ENCODE assay signal across 8 mouse cellular contexts in genomic region chr6:87849780-87850154, GRCm38 (mm10). TPM values are rescaled to one million over a fixed set of nuclear protein-coding genes. Genes with fewer than 3 reads are reported as not detected.
DNase-seq lines count a peak whose midpoint lies in the region; ATAC-seq and TF ChIP-seq lines count a peak whose summit lies in the region.

No protein-coding gene starts in this region.

- no peak for DNase-seq in heart, adult 18-20 months
- DNase-seq in G1E (ENCODE audit: low spot score) = no peak
- peak in 1 of 3 experiments; percentile 43 for DNase-seq in liver, embryonic 14.5 days (ENCODE audit: low read depth in 3 of 3, low spot score in 3 of 3)
- no peak for DNase-seq in adrenal gland, adult 18-20 months (ENCODE audit: low spot score in 2 of 2)
- DNase-seq in spleen, adult 12 weeks (ENCODE audit: low spot score) = no peak

- under 1% methylated on average over 8 of the region's 8 CpGs for WGBS in heart, embryonic 12.5 days
- under 1% methylated on average over 8 of the region's 8 CpGs for WGBS in forebrain, embryonic 15.5 days
- WGBS in liver, embryonic 14.5 days (ENCODE audit: insufficient replicate concordance) = 0% methylated on average over 8 of the region's 8 CpGs
- WGBS in stomach, embryonic 14.5 days = under 1% methylated on average over 8 of the region's 8 CpGs

- H3K27me3 ChIP-seq in heart, embryonic 12.5 days (replicated peaks) = no peaks in the 10 kb centered on the region
- no peaks in the 10 kb centered on the region for H3K27me3 ChIP-seq in G1E (ENCODE audit: insufficient read depth, low read length)
- H3K27me3 ChIP-seq in forebrain, embryonic 15.5 days = 0 out of 2 replicates have a peak, but pooled peaks cover 3% of the 10 kb centered on the region
- H3K27me3 ChIP-seq in liver, embryonic 14.5 days (ENCODE audit: control insufficient read depth, insufficient read depth, low read length) = no peaks in the 10 kb centered on the region
- H3K27me3 ChIP-seq in stomach, embryonic 14.5 days (ENCODE audit: control insufficient read depth, insufficient read depth, low read length) = no peaks in the 10 kb centered on the region

- H3K9me3 ChIP-seq in heart, embryonic 12.5 days (replicated peaks) = no peaks in the 10 kb centered on the region
- H3K9me3 ChIP-seq in G1E (replicated peaks) = no peaks in the 10 kb centered on the region
- H3K9me3 ChIP-seq in forebrain, embryonic 15.5 days = no peaks in the 10 kb centered on the region
- H3K9me3 ChIP-seq in liver, embryonic 14.5 days (ENCODE audit: control insufficient read depth, low read length) = no peaks in the 10 kb centered on the region
- H3K9me3 ChIP-seq in stomach, embryonic 14.5 days (ENCODE audit: control insufficient read depth, low read depth, low read length) = no peaks in the 10 kb centered on the region

- no peak for TF ChIP-seq EP300 in liver, embryonic 14.5 days (IDR thresholded peaks at IDR 0.05; ENCODE audit: low read depth)

- no peak for TF ChIP-seq CTCF in G1E (IDR thresholded peaks at IDR 0.05; ENCODE audit: low read depth, low read length)
- no peak for TF ChIP-seq CTCF in liver, embryonic 14.5 days (IDR thresholded peaks at IDR 0.05; ENCODE audit: low read depth)

- no peak for ATAC-seq in heart, embryonic 12.5 days (ENCODE audit: insufficient number of reproducible peaks, low FRiP score)
- ATAC-seq in G1E (ENCODE audit: extremely low read depth, insufficient number of reproducible peaks, low FRiP score, poor library complexity, severe bottlenecking) = no peak
- no peak for ATAC-seq in forebrain, embryonic 15.5 days (replicated peaks)
- no peak for ATAC-seq in liver, embryonic 14.5 days (ENCODE audit: insufficient read depth)
- no peak for ATAC-seq in stomach, embryonic 14.5 days (ENCODE audit: insufficient number of reproducible peaks, insufficient read depth, low FRiP score, low read depth)

- H3K36me3 ChIP-seq in heart, embryonic 12.5 days = peaks cover 17% of the 10 kb centered on the region
- peaks cover 42% of the 10 kb centered on the region for H3K36me3 ChIP-seq in G1E (replicated peaks)
- peaks cover 9% of the 10 kb centered on the region for H3K36me3 ChIP-seq in forebrain, embryonic 15.5 days
- peaks cover 42% of the 10 kb centered on the region for H3K36me3 ChIP-seq in liver, embryonic 14.5 days (replicated peaks; ENCODE audit: control insufficient read depth, insufficient read depth, low read depth)
- H3K36me3 ChIP-seq in stomach, embryonic 14.5 days (ENCODE audit: control insufficient read depth, insufficient read depth, low read length) = peaks cover 15% of the 10 kb centered on the region

- H3K4me1 ChIP-seq in heart, embryonic 12.5 days (replicated peaks) = peaks cover 16% of the 10 kb centered on the region
- peaks cover 60% of the 10 kb centered on the region for H3K4me1 ChIP-seq in G1E (ENCODE audit: insufficient read depth, low read depth, low read length)
- H3K4me1 ChIP-seq in forebrain, embryonic 15.5 days = peaks cover 35% of the 10 kb centered on the region
- H3K4me1 ChIP-seq in liver, embryonic 14.5 days (replicated peaks; ENCODE audit: control insufficient read depth in 2 of 2, insufficient read depth in 2 of 2, low read length in 1 of 2) = peaks cover 36 to 43% of the 10 kb centered on the region in 2 experiments
- H3K4me1 ChIP-seq in stomach, embryonic 14.5 days (ENCODE audit: control insufficient read depth, insufficient read depth, low read length) = peaks cover 20% of the 10 kb centered on the region

- H3K9ac ChIP-seq in heart, embryonic 12.5 days = peak overlapping the region; percentile 100
- H3K9ac ChIP-seq in forebrain, embryonic 15.5 days (replicated peaks) = peak overlapping the region; percentile 97
- H3K9ac ChIP-seq in liver, embryonic 14.5 days (replicated peaks) = peak overlapping the region; percentile 95
- H3K9ac ChIP-seq in stomach, embryonic 14.5 days (replicated peaks; ENCODE audit: low read depth, low read length) = peak overlapping the region; percentile 99

- peak overlapping the region; percentile 99 for H3K4me3 ChIP-seq in heart, embryonic 12.5 days
- peak overlapping the region; percentile 100 for H3K4me3 ChIP-seq in G1E (ENCODE audit: low read depth, low read length)
- H3K4me3 ChIP-seq in forebrain, embryonic 15.5 days = peak overlapping the region; percentile 96
- H3K4me3 ChIP-seq in liver, embryonic 14.5 days (ENCODE audit: insufficient read depth in 1 of 2, low read depth in 2 of 2, low read length in 2 of 2) = peak overlapping the region; percentile 84 to 98
- peak overlapping the region; percentile 100 for H3K4me3 ChIP-seq in stomach, embryonic 14.5 days (ENCODE audit: low read depth, low read length)

- H3K4me2 ChIP-seq in heart, embryonic 12.5 days = peak overlapping the region; percentile 79
- peak overlapping the region; percentile 63 for H3K4me2 ChIP-seq in forebrain, embryonic 15.5 days (replicated peaks)
- H3K4me2 ChIP-seq in liver, embryonic 14.5 days (ENCODE audit: low read depth) = peak overlapping the region; percentile 96
- H3K4me2 ChIP-seq in stomach, embryonic 14.5 days (replicated peaks; ENCODE audit: low read depth, low read length) = peak overlapping the region; percentile 82

- peak overlapping the region; percentile 92 for H3K27ac ChIP-seq in heart, embryonic 12.5 days (ENCODE audit: poor library complexity, severe bottlenecking)
- no peak overlapping the region for H3K27ac ChIP-seq in forebrain, embryonic 15.5 days (replicated peaks)
- H3K27ac ChIP-seq in liver, embryonic 14.5 days = peak overlapping the region; percentile 80
- peak overlapping the region; percentile 96; the same call in 1 of the 2 replicates for H3K27ac ChIP-seq in stomach, embryonic 14.5 days (ENCODE audit: low read length)

RNA-seq across cellular contexts. Expression of gene Cnbp, which starts 1.1 kb away (rescaled TPM):
- 767 and 777 TPM in 2 replicates for polyA plus RNA-seq in heart, embryonic 12.5 days (2016; fragmentation: Nextera tagmentation; extraction: Ambion mirVana)
- total RNA-seq in heart, adult 18-20 months (2021) = 100 to 1,000 TPM; 335 to 351 TPM
- total RNA-seq in G1E (2014; fragmentation: Nextera tagmentation) (679 and 832 TPM in 2 replicates), G1E (2017) (948 and 1,031 TPM in 2 replicates)
- polyA plus RNA-seq in G1E (2012) = 124 and 135 TPM in 2 replicates
- 741 and 747 TPM in 2 replicates for polyA plus RNA-seq in forebrain, embryonic 15.5 days (2015; fragmentation: Nextera tagmentation; extraction: Ambion mirVana)
- 152 and 190 TPM in 2 replicates for polyA plus RNA-seq in liver, embryonic 14.5 days (2012; rRNA removed)
- 556 and 576 TPM in 2 replicates for polyA plus RNA-seq in liver, embryonic 14.5 days (2014; fragmentation: Nextera tagmentation; extraction: Ambion mirVana)
- 1,146 and 1,207 TPM in 2 replicates for polyA plus RNA-seq in stomach, embryonic 14.5 days (2014; fragmentation: Nextera tagmentation; extraction: Ambion mirVana)
- total RNA-seq in adrenal gland, adult 18-20 months (2021) = 100 to 1,000 TPM; 428 to 457 TPM

RNA-seq across cellular contexts. Expression of gene Isy1, which starts 11.2 kb away (rescaled TPM):
- 29.1 and 32.7 TPM in 2 replicates for polyA plus RNA-seq in heart, embryonic 12.5 days (2016; fragmentation: Nextera tagmentation; extraction: Ambion mirVana)
- 10 to 100 TPM; 21.1 to 23.9 TPM for total RNA-seq in heart, adult 18-20 months (2021)
- total RNA-seq in G1E (2014; fragmentation: Nextera tagmentation) = 46.7 and 53.5 TPM in 2 replicates
- total RNA-seq in G1E (2017) = 62.5 and 65.2 TPM in 2 replicates
- polyA plus RNA-seq in G1E (2012) = 46.2 and 54.9 TPM in 2 replicates
- 37.8 and 38.7 TPM in 2 replicates for polyA plus RNA-seq in forebrain, embryonic 15.5 days (2015; fragmentation: Nextera tagmentation; extraction: Ambion mirVana)
- 4.9 and 16.9 TPM in 2 replicates for polyA plus RNA-seq in liver, embryonic 14.5 days (2012; rRNA removed)
- 33.7 and 34.0 TPM in 2 replicates for polyA plus RNA-seq in liver, embryonic 14.5 days (2014; fragmentation: Nextera tagmentation; extraction: Ambion mirVana)
- 38.1 and 52.8 TPM in 2 replicates for polyA plus RNA-seq in stomach, embryonic 14.5 days (2014; fragmentation: Nextera tagmentation; extraction: Ambion mirVana)
- 100 to 1,000 TPM in 1 of 2 experiments, 10 to 100 TPM in 1; 55.9 to 120 TPM for total RNA-seq in adrenal gland, adult 18-20 months (2021)

RNA-seq across cellular contexts. Expression of gene Gm45140, which starts 14.2 kb away (rescaled TPM):
- polyA plus RNA-seq in heart, embryonic 12.5 days (2016; fragmentation: Nextera tagmentation; extraction: Ambion mirVana) = 1.9 and 4.8 TPM in 2 replicates
- total RNA-seq in heart, adult 18-20 months (2021) = 1 to 10 TPM in 1 of 2 experiments, under 1 TPM in 1; 0.74 to 1.3 TPM
- 10.5 and 12.1 TPM in 2 replicates for total RNA-seq in G1E (2014; fragmentation: Nextera tagmentation)
- total RNA-seq in G1E (2017) = 17.5 and 19.5 TPM in 2 replicates
- 9.0 and 13.8 TPM in 2 replicates for polyA plus RNA-seq in G1E (2012)
- polyA plus RNA-seq in forebrain, embryonic 15.5 days (2015; fragmentation: Nextera tagmentation; extraction: Ambion mirVana) = 3.6 and 3.7 TPM in 2 replicates
- polyA plus RNA-seq in liver, embryonic 14.5 days (2012; rRNA removed) = 0.28 and 3.2 TPM in 2 replicates
- polyA plus RNA-seq in liver, embryonic 14.5 days (2014; fragmentation: Nextera tagmentation; extraction: Ambion mirVana) = 3.6 and 3.7 TPM in 2 replicates
- 2.8 and 3.5 TPM in 2 replicates for polyA plus RNA-seq in stomach, embryonic 14.5 days (2014; fragmentation: Nextera tagmentation; extraction: Ambion mirVana)
- 1 to 10 TPM; 4.3 to 6.8 TPM for total RNA-seq in adrenal gland, adult 18-20 months (2021)

RNA-seq across cellular contexts. Expression of gene Rab43, which starts 37.8 kb away (rescaled TPM):
- polyA plus RNA-seq in heart, embryonic 12.5 days (2016; fragmentation: Nextera tagmentation; extraction: Ambion mirVana) = 8.1 and 8.5 TPM in 2 replicates
- total RNA-seq in heart, adult 18-20 months (2021) = 10 to 100 TPM in 1 of 2 experiments, 1 to 10 TPM in 1; 7.6 to 10.2 TPM
- total RNA-seq in G1E (2014; fragmentation: Nextera tagmentation) (20.1 and 34.8 TPM in 2 replicates), G1E (2017) (11.5 and 15.5 TPM in 2 replicates)
- polyA plus RNA-seq in G1E (2012) = 30.8 and 62.5 TPM in 2 replicates
- 6.9 and 8.0 TPM in 2 replicates for polyA plus RNA-seq in forebrain, embryonic 15.5 days (2015; fragmentation: Nextera tagmentation; extraction: Ambion mirVana)
- 21.9 and 27.8 TPM in 2 replicates for polyA plus RNA-seq in liver, embryonic 14.5 days (2012; rRNA removed)
- 25.9 and 34.1 TPM in 2 replicates for polyA plus RNA-seq in liver, embryonic 14.5 days (2014; fragmentation: Nextera tagmentation; extraction: Ambion mirVana)
- 10.9 and 14.9 TPM in 2 replicates for polyA plus RNA-seq in stomach, embryonic 14.5 days (2014; fragmentation: Nextera tagmentation; extraction: Ambion mirVana)
- 10 to 100 TPM; 28.8 to 30.0 TPM for total RNA-seq in adrenal gland, adult 18-20 months (2021)

RNA-seq across cellular contexts. Expression of gene Copg1, which starts 37.8 kb away (rescaled TPM):
- polyA plus RNA-seq in heart, embryonic 12.5 days (2016; fragmentation: Nextera tagmentation; extraction: Ambion mirVana) = 144 and 145 TPM in 2 replicates
- total RNA-seq in heart, adult 18-20 months (2021) = 10 to 100 TPM; 38.9 to 39.3 TPM
- 53.7 and 61.5 TPM in 2 replicates for total RNA-seq in G1E (2014; fragmentation: Nextera tagmentation)
- total RNA-seq in G1E (2017) = 73.3 and 81.9 TPM in 2 replicates
- 16.1 and 45.2 TPM in 2 replicates for polyA plus RNA-seq in G1E (2012)
- polyA plus RNA-seq in forebrain, embryonic 15.5 days (2015; fragmentation: Nextera tagmentation; extraction: Ambion mirVana) = 159 and 164 TPM in 2 replicates
- 20.5 and 22.5 TPM in 2 replicates for polyA plus RNA-seq in liver, embryonic 14.5 days (2012; rRNA removed)
- 42.4 and 46.6 TPM in 2 replicates for polyA plus RNA-seq in liver, embryonic 14.5 days (2014; fragmentation: Nextera tagmentation; extraction: Ambion mirVana)
- 164 and 169 TPM in 2 replicates for polyA plus RNA-seq in stomach, embryonic 14.5 days (2014; fragmentation: Nextera tagmentation; extraction: Ambion mirVana)
- 100 to 1,000 TPM; 103 to 105 TPM for total RNA-seq in adrenal gland, adult 18-20 months (2021)
